Comparison of ENCODE assay signal across 17 mouse cellular contexts in genomic region chr17:83593396-83593795, GRCm38 (mm10). TPM values are rescaled to one million over a fixed set of nuclear protein-coding genes. Genes with fewer than 3 reads are reported as not detected.
DNase-seq lines count a peak whose midpoint lies in the region; ATAC-seq and TF ChIP-seq lines count a peak whose summit lies in the region.
"Had no signal": no experiment of that assay in that cellular context is flagged by ENCODE, and none has a peak within 500 bp of the region (broad histone marks: within the 10 kb centered on the region; RNA-seq: fewer than 3 reads in every experiment).

No protein-coding gene starts in this region.

- WGBS in kidney, postnatal 0 days = 31% methylated on average over 10 of the region's 10 CpGs

- H3K36me3 ChIP-seq in kidney, postnatal 0 days (ENCODE audit: insufficient read depth, low read length) = no peaks in the 10 kb centered on the region
- H3K36me3 ChIP-seq: hindbrain, embryonic 15.5 days; midbrain, embryonic 13.5 days had no signal

- peak; percentile 31 for DNase-seq in kidney, postnatal 0 days (ENCODE audit: low spot score)
- no peak for DNase-seq in kidney, adult 18-20 months
- peak; percentile 14 for DNase-seq in CD4-positive helper T cell, adult 2 months (ENCODE audit: low read depth, low spot score)
- peak; percentile 34 for DNase-seq in MN1 (ENCODE audit: low spot score)
- peak; percentile 13 for DNase-seq in forelimb bud, embryonic 11.5 days (ENCODE audit: low read depth, low spot score)
- no peak for DNase-seq in urinary bladder, adult 18-20 months (ENCODE audit: low spot score in 2 of 2)
- DNase-seq in cerebellum, adult 11-12 months = no peak
- DNase-seq: heart, adult 18-20 months; kidney, adult 2 months; lung, postnatal 36 days; right cerebral cortex, postnatal 4 days had no signal

- no peak overlapping the region for H3K4me3 ChIP-seq in kidney, postnatal 0 days (replicated peaks; ENCODE audit: low read depth, low read length)
- H3K4me3 ChIP-seq: forebrain, embryonic 13.5 days; hindbrain, embryonic 15.5 days; layer of hippocampus, adult 2 months; midbrain, embryonic 13.5 days had no signal

- no peak overlapping the region for H3K9ac ChIP-seq in kidney, postnatal 0 days (ENCODE audit: low read depth, low read length)
- H3K9ac ChIP-seq: forebrain, embryonic 13.5 days; hindbrain, embryonic 15.5 days; midbrain, embryonic 13.5 days had no signal

- no peaks in the 10 kb centered on the region for H3K27me3 ChIP-seq in kidney, postnatal 0 days (ENCODE audit: insufficient read depth, low read length)
- H3K27me3 ChIP-seq: forebrain, embryonic 13.5 days; hindbrain, embryonic 15.5 days; midbrain, embryonic 13.5 days had no signal

- H3K4me2 ChIP-seq in kidney, postnatal 0 days (ENCODE audit: low read length) = no peak overlapping the region
- H3K4me2 ChIP-seq: forebrain, embryonic 13.5 days; hindbrain, embryonic 15.5 days; midbrain, embryonic 13.5 days had no signal

- H3K9me3 ChIP-seq in kidney, postnatal 0 days (replicated peaks; ENCODE audit: low read length) = no peaks in the 10 kb centered on the region
- H3K9me3 ChIP-seq: midbrain, embryonic 13.5 days had no signal

- ATAC-seq in kidney, postnatal 0 days (replicated peaks; ENCODE audit: low FRiP score, low read depth) = no peak
- ATAC-seq: forebrain, embryonic 13.5 days; midbrain, embryonic 13.5 days had no signal

- no peak overlapping the region for H3K27ac ChIP-seq in kidney, postnatal 0 days
- H3K27ac ChIP-seq: forebrain, embryonic 13.5 days; hindbrain, embryonic 15.5 days; layer of hippocampus, adult 2 months; midbrain, embryonic 13.5 days had no signal

- TF ChIP-seq CTCF in kidney, postnatal 0 days (IDR thresholded peaks at IDR 0.05; ENCODE audit: low read depth) = no peak

- H3K4me1 ChIP-seq in kidney, postnatal 0 days (replicated peaks; ENCODE audit: insufficient read depth, low read length) = no peaks in the 10 kb centered on the region
- H3K4me1 ChIP-seq: forebrain, embryonic 13.5 days; hindbrain, embryonic 15.5 days; midbrain, embryonic 13.5 days had no signal

RNA-seq across cellular contexts. Expression of gene Kcng3, which starts 38.3 kb away (rescaled TPM):
- polyA plus RNA-seq in kidney, postnatal 0 days (2015; fragmentation: Nextera tagmentation; extraction: Ambion mirVana) = 0.08 TPM in 1 of 2 replicates, not detected in the other
- polyA plus RNA-seq: forebrain, embryonic 13.5 days; heart, postnatal 0 days; midbrain, embryonic 13.5 days; neural tube, embryonic 11.5 days had no signal

Comparison
In these comparisons a context has a peak if more than half of its experiments do, and no peak if none do; other contexts are left out.
1. DNase-seq: peak in kidney, postnatal 0 days (single experiment), CD4-positive helper T cell, adult 2 months (single experiment), MN1 (single experiment) and forelimb bud, embryonic 11.5 days (single experiment); none in kidney, adult 18-20 months (single experiment), urinary bladder, adult 18-20 months (0 of 2) and cerebellum, adult 11-12 months (single experiment).